Mouse (Mus musculus) embryonic facial prominence, embryonic 11.5 days (tissue): ENCODE results near the gene Arhgap27. TPM values are rescaled to one million over a fixed set of nuclear protein-coding genes. Genes with fewer than 3 reads are reported as not detected.
A peak's percentile ranks its signal among the peaks of the same experiment; 100 is the strongest.

Experiments
- ATAC-seq: fragments of 200-750 bp; cut with Nextera tagmentation; replicated peaks from 2 replicates; pipeline ENCODE4 v1.8.0; 2017; ENCODE audit warnings: low read depth; ENCODE audit not compliant: insufficient number of reproducible peaks, low FRiP score, low TSS enrichment
- DNase-seq: peaks from one replicate; pipeline ENCODE4 v3.0.0-alpha.2; 2015; ENCODE audit warnings: low spot score
- H3K27ac ChIP-seq: fragments of 300-500 bp; sonication (generic); replicated peaks from 2 replicates; pipeline ENCODE4 v1.5.1; 2014; ENCODE audit warnings: mild to moderate bottlenecking, low read depth, low read length, control low read depth
- H3K27me3 ChIP-seq: fragments of 300-500 bp; sonication (generic); 2 replicates; pipeline ENCODE4 v1.6.1; 2014; ENCODE audit warnings: mild to moderate bottlenecking, low read length, moderate library complexity, mixed read lengths; ENCODE audit not compliant: control insufficient read depth, insufficient read depth
- H3K36me3 ChIP-seq: fragments of 300-500 bp; sonication (generic); replicated peaks from 2 replicates; pipeline ENCODE4 v1.6.1; 2014; ENCODE audit warnings: low read depth, mild to moderate bottlenecking, low read length, moderate library complexity, mixed read lengths; ENCODE audit not compliant: control insufficient read depth, insufficient read depth
- H3K4me1 ChIP-seq: fragments of 300-500 bp; sonication (generic); 2 replicates; pipeline ENCODE4 v1.6.1; 2014; ENCODE audit warnings: low read length, mixed read lengths; ENCODE audit not compliant: control insufficient read depth, insufficient read depth
- H3K4me2 ChIP-seq: fragments of 300-500 bp; sonication (generic); 2 replicates; pipeline ENCODE4 v1.6.1; 2014; ENCODE audit warnings: low read depth, mild to moderate bottlenecking, control low read depth, low read length, moderate library complexity
- H3K4me3 ChIP-seq: fragments of 300-500 bp; sonication (generic); 2 replicates; pipeline ENCODE4 v1.5.1; 2014; ENCODE audit warnings: low read depth, low read length, control low read depth
- H3K9ac ChIP-seq: fragments of 300-500 bp; sonication (generic); replicated peaks from 2 replicates; pipeline ENCODE4 v1.6.1; 2014; ENCODE audit warnings: mild to moderate bottlenecking, control low read depth, low read length
- H3K9me3 ChIP-seq: fragments of 300-500 bp; sonication (generic); replicated peaks from 2 replicates; pipeline ENCODE4 v1.6.1; 2016; ENCODE audit warnings: mild to moderate bottlenecking, low read length, inconsistent platforms, mixed read lengths; ENCODE audit not compliant: control insufficient read depth
- WGBS: fragments of 180-500 bp; shearing (Covaris S2); extraction: QIAGEN DNeasy Blood & Tissue Kit; methylation state at CpG from one replicate; pipeline ENCODE4 v1.1.7; 2014; 5-methylcytosine and 5-hydroxymethylcytosine counted together
- polyA plus RNA-seq: library from polyadenylated mRNA; unstranded; fragments of >200 nt; fragmentation: Nextera tagmentation; extraction: Ambion mirVana; gene quantifications from 2 replicates; pipeline ENCODE4 v1.2.1, GENCODE M21; 2014

Arhgap27 gene
- polyA plus RNA-seq, 1 experiment from 2014 or later: 2.9 TPM

- H3K27ac ChIP-seq: no peak overlapping the region
- no peaks in the 10 kb centered on the region for H3K27me3 ChIP-seq
- H3K4me2 ChIP-seq: no peak overlapping the region
- no peaks in the 10 kb centered on the region for H3K4me1 ChIP-seq
- H3K36me3 ChIP-seq: no peaks in the 10 kb centered on the region
- 65% methylated on average over 1 of the region's 1 CpGs for WGBS
- no peak overlapping the region for H3K9ac ChIP-seq
- ATAC-seq: no peak
- no peak for DNase-seq
- no peak overlapping the region for H3K4me3 ChIP-seq
- no peaks in the 10 kb centered on the region for H3K9me3 ChIP-seq
Observed at GRCm38 (mm10) chr11:103318042-103318441, 45.5 kb downstream of the Arhgap27 start.

GRCm38 (mm10) chr11:103315379-103315778 is 48.1 kb downstream of the Arhgap27 start:
- no peak overlapping the region for H3K4me2 ChIP-seq
- no peaks in the 10 kb centered on the region for H3K27me3 ChIP-seq
- H3K9ac ChIP-seq: no peak overlapping the region
- H3K9me3 ChIP-seq: no peaks in the 10 kb centered on the region
- no peak overlapping the region for H3K4me3 ChIP-seq
- ATAC-seq (no peak), DNase-seq (no peak)
- 75% methylated on average over 5 of the region's 5 CpGs for WGBS
- no peak overlapping the region for H3K27ac ChIP-seq
- H3K4me1 ChIP-seq: peaks cover 3% of the 10 kb centered on the region; the same call in 1 of the 2 replicates
- H3K36me3 ChIP-seq: no peaks in the 10 kb centered on the region

GRCm38 (mm10) chr11:103314736-103315374 is 48.6 kb downstream of the Arhgap27 start:
- peaks cover 3% of the 10 kb centered on the region; the same call in 1 of the 2 replicates for H3K4me1 ChIP-seq
- no peak for DNase-seq
- H3K4me3 ChIP-seq: no peak overlapping the region
- H3K4me2 ChIP-seq: no peak overlapping the region
- no peak overlapping the region for H3K9ac ChIP-seq
- H3K27me3 ChIP-seq: no peaks in the 10 kb centered on the region
- WGBS: 78% methylated on average over 10 of the region's 10 CpGs
- H3K27ac ChIP-seq: no peak overlapping the region
- no peak for ATAC-seq
- no peaks in the 10 kb centered on the region for H3K36me3 ChIP-seq
- H3K9me3 ChIP-seq: no peaks in the 10 kb centered on the region

GRCm38 (mm10) chr11:103313542-103313941 is 50.0 kb downstream of the Arhgap27 start:
- H3K27me3 ChIP-seq: no peaks in the 10 kb centered on the region
- peaks cover 3% of the 10 kb centered on the region; the same call in 1 of the 2 replicates for H3K4me1 ChIP-seq
- ATAC-seq (no peak), DNase-seq (no peak)
- H3K4me3 ChIP-seq: no peak overlapping the region
- WGBS: 75% methylated on average over 6 of the region's 6 CpGs
- no peak overlapping the region for H3K9ac ChIP-seq
- H3K36me3 ChIP-seq: no peaks in the 10 kb centered on the region
- H3K4me2 ChIP-seq: no peak overlapping the region
- H3K9me3 ChIP-seq: no peaks in the 10 kb centered on the region
- H3K27ac ChIP-seq: no peak overlapping the region

- peaks cover 3% of the 10 kb centered on the region; the same call in 1 of the 2 replicates for H3K4me1 ChIP-seq
- H3K36me3 ChIP-seq: no peaks in the 10 kb centered on the region
- WGBS: 42% methylated on average over 8 of the region's 8 CpGs
- DNase-seq: peak; percentile 52
- no peak overlapping the region for H3K4me2 ChIP-seq
- H3K4me3 ChIP-seq: no peak overlapping the region; the same call in 1 of the 2 replicates
- no peak; the same call in 1 of the 2 replicates for ATAC-seq
- no peaks in the 10 kb centered on the region for H3K9me3 ChIP-seq
- H3K27ac ChIP-seq: no peak overlapping the region
- no peak overlapping the region for H3K9ac ChIP-seq
- no peaks in the 10 kb centered on the region for H3K27me3 ChIP-seq
Observed at GRCm38 (mm10) chr11:103312655-103313255, 50.7 kb downstream of the Arhgap27 start.

GRCm38 (mm10) chr11:103311960-103312611 is 51.4 kb downstream of the Arhgap27 start:
- peaks cover 3% of the 10 kb centered on the region; the same call in 1 of the 2 replicates for H3K4me1 ChIP-seq

GRCm38 (mm10) chr11:103309956-103310574 is 53.4 kb downstream of the Arhgap27 start:
- Histone ChIP-seq H3K9ac (no peak overlapping the region), H3K27me3 (no peaks in the 10 kb centered on the region), H3K4me1 (peaks cover 3% of the 10 kb centered on the region; the same call in 1 of the 2 replicates), H3K27ac (no peak overlapping the region), H3K9me3 (no peaks in the 10 kb centered on the region), H3K4me2 (no peak overlapping the region), H3K4me3 (no peak overlapping the region), H3K36me3 (no peaks in the 10 kb centered on the region)
- ATAC-seq (no peak), DNase-seq (no peak)
- WGBS: 76% methylated on average over 10 of the region's 10 CpGs

More at GRCm38 (mm10) chr11:103311960-103312611, 51.4 kb downstream of the Arhgap27 start:
- Histone ChIP-seq H3K27me3 (no peaks in the 10 kb centered on the region), H3K27ac (peak overlapping the region; percentile 90), H3K9me3 (no peaks in the 10 kb centered on the region), H3K9ac (peak overlapping the region; percentile 70), H3K36me3 (no peaks in the 10 kb centered on the region), H3K4me2 (peak overlapping the region; percentile 78), H3K4me3 (peak overlapping the region; percentile 37)
- 2% methylated on average over 23 of the region's 30 CpGs for WGBS
- DNase-seq: peak; percentile 70
- peak; percentile 54 for ATAC-seq
